Mouse (Mus musculus) forebrain, embryonic 15.5 days (tissue): ENCODE results near the gene Bco2. TPM values are rescaled to one million over a fixed set of nuclear protein-coding genes. Genes with fewer than 3 reads are reported as not detected.

Experiments used
- ATAC-seq: fragments of 200-750 bp; cut with Nextera tagmentation; replicated peaks from 2 replicates; pipeline ENCODE4 v1.8.0; 2017; ENCODE audit warnings: mild to moderate bottlenecking, moderate TSS enrichment, moderate library complexity
- H3K27ac ChIP-seq: fragments of 300-500 bp; sonication (generic); replicated peaks from 2 replicates; pipeline ENCODE4 v1.5.1; 2015; ENCODE audit warnings: mild to moderate bottlenecking, inconsistent platforms
- H3K27me3 ChIP-seq: fragments of 300-500 bp; sonication (generic); 2 replicates; pipeline ENCODE4 v1.6.1; 2015; ENCODE audit warnings: inconsistent platforms
- H3K36me3 ChIP-seq: fragments of 300-500 bp; sonication (generic); 2 replicates; pipeline ENCODE4 v1.6.1; 2015; ENCODE audit warnings: mild to moderate bottlenecking, inconsistent platforms
- H3K4me1 ChIP-seq: fragments of 300-500 bp; sonication (generic); 2 replicates; pipeline ENCODE4 v1.6.1; 2015; ENCODE audit warnings: inconsistent platforms
- H3K4me2 ChIP-seq: fragments of 300-500 bp; sonication (generic); replicated peaks from 2 replicates; pipeline ENCODE4 v1.6.1; 2015; ENCODE audit warnings: mild to moderate bottlenecking, inconsistent platforms
- H3K4me3 ChIP-seq: fragments of 300-500 bp; sonication (generic); 2 replicates; pipeline ENCODE4 v1.5.1; 2015; ENCODE audit warnings: mild to moderate bottlenecking, inconsistent platforms
- H3K9ac ChIP-seq: fragments of 300-500 bp; sonication (generic); replicated peaks from 2 replicates; pipeline ENCODE4 v1.6.1; 2015; ENCODE audit warnings: mild to moderate bottlenecking, inconsistent platforms
- H3K9me3 ChIP-seq: fragments of 300-500 bp; sonication (generic); 2 replicates; pipeline ENCODE4 v1.6.1; 2016; ENCODE audit warnings: inconsistent platforms
- WGBS: fragments of 180-500 bp; shearing (Covaris S2); methylation state at CpG from one replicate; pipeline ENCODE4 v1.1.7; 2015; ENCODE audit warnings: mixed read lengths; 5-methylcytosine and 5-hydroxymethylcytosine counted together
- polyA plus RNA-seq: library from polyadenylated mRNA; unstranded; fragments of >200 nt; fragmentation: Nextera tagmentation; extraction: Ambion mirVana; gene quantifications from 2 replicates; pipeline ENCODE4 v1.2.1, GENCODE M21; 2015

Gene Bco2
- polyA plus RNA-seq, 1 experiment from 2014 or later: 0.43 TPM

DNA sequence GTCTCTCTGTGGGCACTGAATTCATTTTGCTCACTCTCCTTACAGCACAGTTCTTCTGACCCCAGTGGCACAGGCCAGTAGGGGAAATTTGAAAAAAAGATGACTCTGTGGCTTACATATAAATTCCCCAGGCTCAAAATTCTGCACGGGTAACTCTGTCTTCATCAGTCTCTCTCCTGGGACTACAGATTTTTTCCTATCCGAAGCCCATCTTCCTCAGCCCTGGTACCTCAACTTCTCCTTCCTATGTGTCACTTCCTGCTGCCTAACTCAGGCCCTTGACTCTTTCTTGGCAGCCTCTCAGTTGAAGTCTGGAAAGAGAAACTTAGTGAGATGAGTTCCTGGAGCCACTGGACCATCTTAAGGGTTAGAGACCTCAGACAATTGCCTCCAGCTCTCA lies 1.4 kb downstream of the Bco2 start:
- Histone ChIP-seq H3K4me1 (peaks cover 14% of the 10 kb centered on the region), H3K9me3 (no peaks in the 10 kb centered on the region), H3K9ac (no peak overlapping the region), H3K4me3 (no peak overlapping the region), H3K27me3 (no peaks in the 10 kb centered on the region), H3K36me3 (no peaks in the 10 kb centered on the region), H3K4me2 (no peak overlapping the region), H3K27ac (no peak overlapping the region)
- ATAC-seq: no peak
- WGBS: 92% methylated on average over 2 of the region's 2 CpGs

DNA sequence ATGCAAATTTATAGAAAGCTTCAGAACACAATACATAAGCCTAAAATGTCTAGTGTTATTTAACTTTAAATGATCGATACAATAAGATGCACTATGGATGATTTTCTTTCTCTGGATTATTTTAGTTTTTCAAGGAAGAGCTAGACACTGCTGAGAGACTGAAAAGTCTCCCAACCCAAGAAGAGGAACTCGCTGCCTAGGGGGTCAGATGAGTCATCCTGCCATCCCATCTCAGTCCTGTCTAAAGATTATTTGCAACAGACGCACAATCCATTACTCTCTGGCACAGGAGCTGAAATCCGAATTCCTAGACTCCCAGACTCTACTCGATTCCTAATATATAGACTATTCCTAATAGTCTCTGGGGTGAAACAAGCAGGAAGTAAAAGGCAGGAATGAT lies 2.8 kb downstream of the Bco2 start:
- WGBS: 91% methylated on average over 5 of the region's 5 CpGs
- Histone ChIP-seq H3K36me3 (no peaks in the 10 kb centered on the region), H3K27ac (no peak overlapping the region), H3K4me1 (peaks cover 14% of the 10 kb centered on the region), H3K4me2 (no peak overlapping the region), H3K27me3 (no peaks in the 10 kb centered on the region), H3K9me3 (no peaks in the 10 kb centered on the region), H3K9ac (no peak overlapping the region), H3K4me3 (no peak overlapping the region)
- ATAC-seq: no peak

DNA sequence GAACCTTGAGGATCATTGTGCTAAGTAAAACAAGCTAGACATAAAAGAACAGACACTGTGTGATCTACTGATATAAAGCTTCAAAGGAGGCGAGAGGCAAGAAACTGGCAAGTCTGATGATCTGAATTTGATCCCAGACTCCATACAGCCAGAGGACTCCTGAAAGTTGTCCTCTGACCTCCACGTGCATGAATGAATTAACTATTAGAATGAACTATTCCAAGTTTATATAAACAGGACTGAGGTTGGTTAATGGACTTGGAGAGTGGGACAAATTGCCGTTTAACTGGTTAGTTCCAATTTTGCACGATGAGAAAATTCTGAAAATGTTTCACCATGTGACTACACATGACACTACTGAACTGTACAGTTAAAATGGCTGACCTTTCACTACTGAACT lies 6.0 kb downstream of the Bco2 start:
- ATAC-seq: no peak
- Histone ChIP-seq H3K4me1 (peaks cover under 1% of the 10 kb centered on the region; the same call in 1 of the 2 replicates), H3K9me3 (no peaks in the 10 kb centered on the region), H3K27ac (no peak overlapping the region), H3K27me3 (no peaks in the 10 kb centered on the region), H3K4me3 (no peak overlapping the region), H3K9ac (no peak overlapping the region), H3K4me2 (no peak overlapping the region), H3K36me3 (no peaks in the 10 kb centered on the region)
- WGBS: 82% methylated on average over 4 of the region's 4 CpGs

DNA sequence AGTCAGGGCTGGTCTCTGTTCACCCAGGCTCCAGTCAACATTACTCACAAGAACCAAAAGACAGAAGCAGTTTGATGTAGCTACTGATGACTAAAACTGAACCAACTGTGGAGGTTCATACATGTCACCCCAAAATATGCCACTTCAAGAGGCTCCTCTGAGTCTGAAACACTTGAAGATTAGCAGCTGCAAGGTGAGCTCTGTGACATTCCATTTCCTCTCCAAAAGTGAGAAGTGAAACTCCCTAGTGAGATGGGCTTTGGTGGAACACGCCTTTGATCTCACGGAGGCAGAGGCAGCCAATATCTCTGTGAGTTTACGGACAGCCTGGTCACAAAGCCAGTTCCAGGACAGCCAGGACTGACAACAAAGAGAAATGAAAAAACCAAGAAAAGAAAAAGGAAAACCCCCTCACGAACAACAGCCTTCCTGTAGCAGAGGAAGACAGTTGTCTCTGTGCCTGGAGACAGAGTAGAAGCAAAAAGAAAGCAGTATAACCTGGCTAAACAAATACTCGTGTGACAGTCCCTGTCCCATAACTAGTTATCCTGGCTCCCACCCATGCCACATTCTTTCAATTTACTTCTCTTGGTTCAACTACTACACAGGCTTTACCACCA lies 7.0 kb downstream of the Bco2 start:
- no peaks in the 10 kb centered on the region for H3K36me3 ChIP-seq
- H3K27me3 ChIP-seq: no peaks in the 10 kb centered on the region
- no peaks in the 10 kb centered on the region for H3K4me1 ChIP-seq
- ATAC-seq: no peak
- H3K4me2 ChIP-seq: no peak overlapping the region
- 62% methylated on average over 5 of the region's 5 CpGs for WGBS
- H3K27ac ChIP-seq: no peak overlapping the region
- H3K4me3 ChIP-seq: no peak overlapping the region
- no peaks in the 10 kb centered on the region for H3K9me3 ChIP-seq
- no peak overlapping the region for H3K9ac ChIP-seq

DNA sequence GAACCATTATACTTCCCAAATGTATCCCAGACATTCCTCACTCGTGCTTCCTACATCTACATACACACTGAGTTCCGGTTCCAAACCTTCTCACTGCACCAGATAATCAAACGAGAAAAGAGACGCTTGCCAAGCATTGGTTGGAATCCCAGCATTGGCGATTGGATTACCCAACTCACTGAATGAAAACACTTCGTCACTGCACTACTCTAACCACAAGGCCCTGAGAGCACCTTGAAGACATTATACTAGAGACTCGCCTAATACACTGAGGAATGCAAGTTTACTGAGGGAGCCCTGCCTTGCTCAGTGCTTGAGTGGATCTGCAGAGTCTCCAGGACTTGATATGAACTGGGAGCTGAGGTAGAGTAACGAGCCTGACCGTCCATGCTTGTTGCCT lies 12.6 kb downstream of the Bco2 start:
- Histone ChIP-seq H3K9me3 (no peaks in the 10 kb centered on the region), H3K27me3 (no peaks in the 10 kb centered on the region), H3K4me1 (peaks cover 8% of the 10 kb centered on the region), H3K9ac (no peak overlapping the region), H3K27ac (no peak overlapping the region), H3K4me3 (no peak overlapping the region), H3K36me3 (no peaks in the 10 kb centered on the region), H3K4me2 (no peak overlapping the region)
- WGBS: 74% methylated on average over 9 of the region's 9 CpGs
- no peak for ATAC-seq

DNA sequence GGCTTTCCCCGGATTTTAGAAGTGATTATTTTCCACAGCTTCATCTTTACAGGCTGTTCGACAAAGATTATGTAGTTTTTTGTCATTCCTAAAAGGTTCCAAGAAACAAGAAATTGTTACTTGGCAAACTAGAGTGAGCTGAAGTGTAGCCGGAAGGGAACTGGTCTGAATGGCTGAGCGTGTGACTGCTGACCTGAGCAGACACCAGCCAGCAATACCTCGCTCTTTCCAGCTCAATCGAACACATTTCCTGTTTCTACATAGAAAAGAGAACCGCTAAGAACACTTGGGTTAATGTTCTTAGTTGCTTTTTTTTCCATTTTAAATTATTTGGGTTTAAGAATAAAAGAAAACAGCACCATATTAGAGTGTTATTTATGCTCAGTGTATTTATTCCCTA lies 14.8 kb downstream of the Bco2 start:
- Histone ChIP-seq H3K9ac (no peak overlapping the region), H3K27me3 (no peaks in the 10 kb centered on the region), H3K9me3 (no peaks in the 10 kb centered on the region), H3K4me2 (peak overlapping the region; percentile 26), H3K4me3 (0 out of 2 replicates have a peak overlapping the region, but pooled peaks have one; percentile 2), H3K36me3 (no peaks in the 10 kb centered on the region), H3K27ac (no peak overlapping the region), H3K4me1 (peaks cover 8% of the 10 kb centered on the region)
- WGBS: 37% methylated on average over 7 of the region's 7 CpGs
- ATAC-seq: no peak

DNA sequence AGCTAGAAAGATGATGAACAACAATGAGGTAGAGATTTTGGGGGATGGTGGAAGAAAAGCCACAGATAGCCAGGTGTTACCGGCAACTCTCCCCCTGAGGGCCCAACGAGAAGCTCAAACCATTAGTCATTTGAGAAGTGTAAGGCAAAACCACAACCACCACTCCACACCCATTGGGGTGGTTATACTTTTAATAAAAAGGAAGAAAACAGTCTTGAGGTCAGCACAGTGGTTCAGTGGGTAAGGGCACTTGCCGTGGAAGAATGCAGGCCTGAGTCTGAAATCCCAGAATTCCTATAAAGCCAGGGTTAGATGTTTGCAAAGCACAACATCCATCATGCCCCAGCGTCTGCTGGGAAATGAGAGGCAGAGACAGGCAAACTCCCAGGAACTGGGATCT lies 17.7 kb downstream of the Bco2 start:
- Histone ChIP-seq H3K4me1 (peaks cover 8% of the 10 kb centered on the region), H3K27me3 (no peaks in the 10 kb centered on the region), H3K36me3 (no peaks in the 10 kb centered on the region), H3K4me2 (no peak overlapping the region), H3K27ac (no peak overlapping the region), H3K9ac (no peak overlapping the region), H3K4me3 (no peak overlapping the region), H3K9me3 (no peaks in the 10 kb centered on the region)
- ATAC-seq: no peak
- 78% methylated on average over 4 of the region's 4 CpGs for WGBS

DNA sequence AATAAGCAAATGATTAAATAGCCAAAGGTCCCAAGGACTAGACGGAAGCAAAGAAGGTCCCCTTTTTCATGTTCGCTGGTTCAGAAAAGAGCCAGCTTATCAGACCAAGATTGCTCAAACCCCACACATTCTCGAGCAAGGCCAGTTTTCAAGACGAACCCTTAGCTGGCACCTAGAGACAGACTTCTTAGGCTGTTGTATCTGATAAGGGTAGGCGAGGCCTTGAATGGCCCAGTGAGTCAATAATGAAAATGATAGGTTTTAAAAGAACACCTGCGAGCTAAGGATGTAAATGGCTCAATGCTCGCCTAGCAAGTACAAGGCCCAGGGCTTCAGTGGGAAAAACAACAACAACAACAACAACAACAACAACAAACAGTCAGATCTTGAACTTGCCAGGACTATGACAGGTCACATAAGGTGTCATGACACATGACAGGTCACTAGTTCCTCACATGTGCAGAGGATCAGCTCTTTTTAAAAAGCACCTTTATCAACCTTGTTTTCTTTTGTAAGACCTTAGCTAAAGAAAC lies 18.3 kb downstream of the Bco2 start:
- ATAC-seq: no peak
- no peaks in the 10 kb centered on the region for H3K36me3 ChIP-seq
- no peak overlapping the region for H3K4me2 ChIP-seq
- peaks cover 8% of the 10 kb centered on the region for H3K4me1 ChIP-seq
- H3K4me3 ChIP-seq: no peak overlapping the region
- no peak overlapping the region for H3K9ac ChIP-seq
- no peaks in the 10 kb centered on the region for H3K27me3 ChIP-seq
- WGBS: 87% methylated on average over 7 of the region's 7 CpGs
- no peak overlapping the region for H3K27ac ChIP-seq
- no peaks in the 10 kb centered on the region for H3K9me3 ChIP-seq

DNA sequence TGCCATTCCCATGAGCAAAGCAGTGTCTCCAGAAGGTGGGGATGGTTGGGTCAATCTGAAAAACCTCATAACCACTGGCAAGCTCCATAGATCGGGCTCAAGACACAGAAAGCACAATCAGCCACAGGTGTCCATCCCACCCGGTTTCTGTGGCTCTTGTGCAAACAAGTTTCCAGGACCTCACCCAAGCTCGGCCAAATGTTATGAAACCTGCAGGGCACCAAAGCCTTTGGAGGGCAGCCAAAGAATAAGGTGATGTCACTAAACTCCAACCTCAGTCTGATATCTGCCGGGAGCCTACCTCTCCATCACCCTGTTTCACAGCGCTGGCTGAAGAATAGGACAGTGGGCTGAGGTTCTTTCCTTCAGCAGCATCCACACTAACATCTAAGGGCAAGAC lies 19.1 kb downstream of the Bco2 start:
- peaks cover 8% of the 10 kb centered on the region for H3K4me1 ChIP-seq
- WGBS: 81% methylated on average over 5 of the region's 5 CpGs
- H3K4me3 ChIP-seq: no peak overlapping the region
- H3K9ac ChIP-seq: no peak overlapping the region
- ATAC-seq: no peak
- H3K9me3 ChIP-seq: no peaks in the 10 kb centered on the region
- H3K27me3 ChIP-seq: no peaks in the 10 kb centered on the region
- no peak overlapping the region for H3K4me2 ChIP-seq
- no peaks in the 10 kb centered on the region for H3K36me3 ChIP-seq
- H3K27ac ChIP-seq: no peak overlapping the region

DNA sequence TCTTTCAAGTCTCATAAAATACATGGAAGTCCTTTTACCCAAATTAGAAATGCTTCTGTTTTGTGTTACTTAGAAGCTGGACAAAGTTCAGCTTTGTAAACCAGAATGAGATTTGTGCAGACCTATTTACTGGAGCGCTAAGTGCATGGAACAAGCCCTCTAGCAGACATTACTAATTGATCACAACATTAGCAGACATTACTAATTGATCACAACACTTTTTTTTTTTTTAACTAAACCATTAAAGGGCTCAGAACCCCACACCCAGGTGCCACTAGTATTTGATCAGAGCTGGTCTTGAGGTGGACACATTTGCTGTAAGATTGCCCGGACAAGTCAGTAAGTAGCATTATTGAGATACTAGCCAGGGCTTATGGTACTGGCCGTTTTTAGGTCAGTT lies 21.2 kb downstream of the Bco2 start:
- no peak for ATAC-seq
- Histone ChIP-seq H3K4me2 (no peak overlapping the region), H3K4me3 (no peak overlapping the region), H3K27me3 (no peaks in the 10 kb centered on the region), H3K4me1 (no peaks in the 10 kb centered on the region), H3K9ac (no peak overlapping the region), H3K27ac (no peak overlapping the region), H3K36me3 (no peaks in the 10 kb centered on the region), H3K9me3 (no peaks in the 10 kb centered on the region)
- 74% methylated on average over 3 of the region's 3 CpGs for WGBS

DNA sequence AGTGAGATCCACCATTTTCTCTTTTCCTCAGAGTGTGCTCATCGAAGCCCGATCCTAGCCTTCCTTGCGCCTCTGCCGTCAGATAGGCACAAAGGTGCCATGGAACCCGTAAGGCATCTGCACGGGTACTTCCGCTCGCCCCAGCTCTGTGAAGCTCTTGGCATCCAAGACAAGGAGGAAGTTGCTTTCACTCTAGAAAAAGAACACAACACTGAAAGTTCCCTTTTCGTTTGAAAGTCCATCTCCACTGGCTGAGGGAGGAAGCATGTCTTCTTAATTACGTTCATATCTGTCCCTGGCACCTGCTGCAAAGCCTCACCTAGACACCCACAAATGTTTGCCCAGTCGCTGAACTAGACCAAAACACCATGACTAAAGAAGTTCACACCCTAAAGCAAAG lies 21.7 kb downstream of the Bco2 start:
- H3K4me1 ChIP-seq: no peaks in the 10 kb centered on the region
- no peak overlapping the region for H3K4me2 ChIP-seq
- no peaks in the 10 kb centered on the region for H3K27me3 ChIP-seq
- no peaks in the 10 kb centered on the region for H3K36me3 ChIP-seq
- H3K4me3 ChIP-seq: no peak overlapping the region
- WGBS: 82% methylated on average over 11 of the region's 11 CpGs
- no peak for ATAC-seq
- no peaks in the 10 kb centered on the region for H3K9me3 ChIP-seq
- H3K9ac ChIP-seq: no peak overlapping the region
- no peak overlapping the region for H3K27ac ChIP-seq

DNA sequence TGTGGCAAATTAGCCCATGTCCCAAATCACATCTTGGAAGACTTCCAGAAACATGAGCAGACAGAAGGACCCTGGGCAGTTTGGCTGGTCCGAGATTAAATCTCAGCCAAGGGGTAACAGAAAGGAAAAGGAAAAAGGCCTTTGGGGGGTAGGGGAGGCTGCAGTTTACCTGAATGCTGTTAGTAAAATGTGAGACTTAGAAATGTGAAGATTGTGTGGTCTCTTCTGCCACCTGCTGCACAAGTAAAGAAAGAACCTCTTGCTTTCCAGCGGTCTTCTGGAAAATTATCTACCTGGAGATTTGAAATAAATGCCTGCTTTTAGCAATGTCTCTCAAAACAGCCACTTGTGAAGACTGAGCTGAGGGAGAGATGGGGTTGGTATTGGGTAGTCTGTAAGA lies 24.1 kb downstream of the Bco2 start:
- Histone ChIP-seq H3K4me1 (peaks cover 9% of the 10 kb centered on the region), H3K4me3 (no peak overlapping the region)
- 15% methylated on average over 2 of the region's 2 CpGs for WGBS

DNA sequence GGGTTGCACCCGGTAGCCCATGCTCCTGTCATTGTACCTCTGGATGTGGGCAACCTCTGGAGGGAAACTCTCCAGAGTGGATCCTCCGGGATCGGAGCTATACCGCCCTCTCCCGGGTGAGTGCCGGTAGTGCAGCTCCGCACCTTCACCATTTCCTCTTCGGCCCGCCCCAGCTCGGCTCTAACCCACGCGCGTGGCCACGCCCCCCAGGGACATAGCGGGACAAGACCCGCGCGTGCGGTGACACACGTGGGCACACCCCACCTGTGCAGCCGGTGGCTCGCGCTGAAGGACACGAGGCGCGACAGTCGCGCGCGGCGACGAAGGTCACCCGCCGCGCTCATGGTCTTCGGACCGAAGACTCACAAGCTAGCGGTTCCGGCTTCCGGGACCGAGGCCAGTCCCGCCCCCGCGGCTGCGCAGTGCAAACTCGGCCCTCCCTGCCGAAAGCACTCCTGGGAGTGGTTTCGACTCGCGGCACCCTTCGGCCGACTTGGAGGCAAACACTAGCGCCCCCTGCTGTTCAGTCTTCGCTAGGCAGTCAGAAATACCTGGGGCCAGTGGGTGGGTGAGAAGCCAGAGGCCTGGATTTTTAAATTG lies 26.6 kb downstream of the Bco2 start, which contains the start of gene Pts:
Gene Pts (minus strand): TSS at position 432 of the 600 bp plus-strand sequence.
- Histone ChIP-seq H3K27ac (peak within 1 kb of the TSS; percentile 88), H3K36me3 (no peaks in the 10 kb centered on the region), H3K4me1 (peaks cover 9% of the 10 kb centered on the region), H3K4me2 (peak within 1 kb of the TSS; percentile 59), H3K27me3 (no peaks in the 10 kb centered on the region), H3K9ac (peak within 1 kb of the TSS; percentile 86), H3K9me3 (no peaks in the 10 kb centered on the region), H3K4me3 (peak within 1 kb of the TSS; percentile 92)
- WGBS: 0% methylated on average over 54 of the region's 54 CpGs
- peak; percentile 99 for ATAC-seq

More for the DNA sequence above, 24.1 kb downstream of the Bco2 start:
- H3K4me2 ChIP-seq: no peak overlapping the region
- H3K27ac ChIP-seq: no peak overlapping the region
- no peaks in the 10 kb centered on the region for H3K36me3 ChIP-seq
- no peak for ATAC-seq
- no peaks in the 10 kb centered on the region for H3K9me3 ChIP-seq
- H3K27me3 ChIP-seq: no peaks in the 10 kb centered on the region
- H3K9ac ChIP-seq: no peak overlapping the region
